Mouse (Mus musculus) bone marrow macrophage, adult 2 months (primary cell): ENCODE measurements at regions not wholly inside any gene's neighbourhood (a gene's known extent, or its start where the extent isn't known, plus 50 kb on each side); places are given as distances from the start of the nearest gene placed in this dataset.

Experiments used
- CTCF ChIP-seq: IDR thresholded peaks from 2 replicates; pipeline ENCODE4 v1.5.1; 2012; ENCODE audit warnings: low read depth, mild to moderate bottlenecking, low read length, moderate library complexity
- POLR2A ChIP-seq: IDR thresholded peaks from 2 replicates; pipeline ENCODE4 v1.6.1; 2012; ENCODE audit warnings: mild to moderate bottlenecking, low read depth, low read length, borderline replicate concordance

DNA sequence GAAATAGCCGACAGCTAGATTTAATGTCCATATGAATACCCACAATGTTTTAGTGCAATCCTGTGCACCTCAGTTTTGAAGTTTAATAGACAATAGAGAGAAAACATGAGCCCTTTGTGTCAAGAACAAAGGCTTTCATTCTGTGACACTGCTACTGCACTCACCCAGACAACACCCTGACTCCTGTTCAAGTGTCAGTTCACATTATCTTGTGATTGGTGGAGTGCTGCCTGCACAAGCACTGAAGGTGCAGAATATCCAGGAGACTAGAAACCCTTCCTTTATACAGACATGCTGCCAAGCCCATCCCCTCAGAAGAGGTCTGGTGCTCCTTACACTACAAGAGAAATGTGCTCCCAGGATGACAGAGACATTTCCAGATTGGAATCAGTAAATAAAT lies 579.3 kb downstream of the Lrriq3 start:
- TF ChIP-seq CTCF (no peak), POLR2A (no peak)
